Mouse (Mus musculus) embryonic facial prominence, embryonic 12.5 days (tissue): ENCODE results near the gene Pphln1. TPM values are rescaled to one million over a fixed set of nuclear protein-coding genes. Genes with fewer than 3 reads are reported as not detected.

Source experiments
- ATAC-seq: fragments of 200-750 bp; cut with Nextera tagmentation; 2 replicates; pipeline ENCODE4 v1.8.0; 2017; ENCODE audit not compliant: insufficient number of reproducible peaks, insufficient read depth, low FRiP score, low TSS enrichment
- H3K27ac ChIP-seq: fragments of 300-500 bp; sonication (generic); 2 replicates; pipeline ENCODE4 v1.5.1; 2016; ENCODE audit warnings: mild to moderate bottlenecking
- H3K27me3 ChIP-seq: fragments of 300-500 bp; sonication (generic); 2 replicates; pipeline ENCODE4 v1.6.1; 2016; ENCODE audit warnings: mild to moderate bottlenecking, moderate library complexity
- H3K36me3 ChIP-seq: fragments of 300-500 bp; sonication (generic); 2 replicates; pipeline ENCODE4 v1.6.1; 2016; ENCODE audit warnings: mild to moderate bottlenecking
- H3K4me1 ChIP-seq: fragments of 300-500 bp; sonication (generic); 2 replicates; pipeline ENCODE4 v1.6.1; 2016
- H3K4me2 ChIP-seq: fragments of 300-500 bp; sonication (generic); replicated peaks from 2 replicates; pipeline ENCODE4 v1.6.1; 2016; ENCODE audit warnings: mild to moderate bottlenecking, moderate library complexity
- H3K4me3 ChIP-seq: fragments of 300-500 bp; sonication (generic); 2 replicates; pipeline ENCODE4 v1.5.1; 2016; ENCODE audit warnings: mild to moderate bottlenecking
- H3K9ac ChIP-seq: fragments of 300-500 bp; sonication (generic); 2 replicates; pipeline ENCODE4 v1.6.1; 2016; ENCODE audit warnings: mild to moderate bottlenecking, moderate library complexity
- H3K9me3 ChIP-seq: fragments of 300-500 bp; sonication (generic); 2 replicates; pipeline ENCODE4 v1.6.1; 2016; ENCODE audit warnings: mild to moderate bottlenecking, moderate library complexity
- WGBS: fragments of 180-500 bp; shearing (Covaris S2); methylation state at CpG from one replicate; pipeline ENCODE4 v1.1.7; 2016; 5-methylcytosine and 5-hydroxymethylcytosine counted together
- polyA plus RNA-seq: library from polyadenylated mRNA; unstranded; fragments of >200 nt; fragmentation: Nextera tagmentation; extraction: Ambion mirVana; gene quantifications from 2 replicates; pipeline ENCODE4 v1.2.1, GENCODE M21; 2016

Gene Pphln1
- polyA plus RNA-seq, 1 experiment from 2014 or later, result 81.2 TPM

DNA sequence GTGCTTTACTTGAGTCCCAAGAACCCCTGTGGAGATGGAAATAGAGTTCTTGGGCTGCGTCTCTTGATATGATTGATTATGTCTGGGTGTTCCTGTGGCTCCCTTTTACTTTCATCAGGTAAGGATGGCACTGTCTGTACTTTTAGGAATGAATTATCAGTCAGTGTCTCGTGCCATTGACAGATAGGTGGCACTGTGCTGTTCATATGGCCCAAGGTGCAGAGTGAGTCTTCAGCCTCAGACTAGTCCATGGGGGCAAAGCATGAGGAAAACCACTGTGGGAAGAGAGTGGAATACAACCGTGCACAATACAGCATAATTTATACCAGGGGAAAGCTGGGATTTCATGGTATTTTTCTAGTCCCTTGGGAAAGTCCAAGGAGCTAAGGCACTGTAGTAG is 80.5 kb downstream of the Pphln1 start:
- Histone ChIP-seq H3K36me3 (no peaks in the 10 kb centered on the region), H3K27me3 (no peaks in the 10 kb centered on the region), H3K4me3 (no peak overlapping the region), H3K4me2 (no peak overlapping the region), H3K4me1 (0 out of 2 replicates have a peak, but pooled peaks cover 4% of the 10 kb centered on the region), H3K9ac (no peak overlapping the region), H3K9me3 (no peaks in the 10 kb centered on the region), H3K27ac (no peak overlapping the region)
- no peak for ATAC-seq
- WGBS, result 74% methylated on average over 3 of the region's 3 CpGs

DNA sequence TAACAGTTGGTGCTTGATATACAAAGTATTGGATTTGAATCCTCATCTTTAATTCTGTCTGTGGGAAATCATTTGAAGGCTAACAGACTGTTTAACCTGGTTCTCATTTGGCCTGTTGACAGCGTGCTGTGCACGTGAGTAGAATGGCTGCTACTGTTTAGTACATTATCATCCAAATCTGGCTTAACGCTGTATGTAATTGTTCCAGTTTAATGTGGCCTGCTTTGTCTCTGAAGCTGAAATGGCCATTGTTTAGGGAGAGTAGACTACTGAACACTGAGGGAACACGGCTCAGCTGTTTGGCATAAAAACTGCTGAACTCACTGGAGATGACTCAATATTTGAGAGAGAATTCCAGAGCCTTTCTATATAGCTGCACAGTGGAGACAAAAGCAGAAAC is 81.3 kb downstream of the Pphln1 start:
- Histone ChIP-seq H3K4me1 (0 out of 2 replicates have a peak, but pooled peaks cover 4% of the 10 kb centered on the region), H3K4me3 (no peak overlapping the region), H3K27ac (no peak overlapping the region), H3K4me2 (no peak overlapping the region), H3K27me3 (no peaks in the 10 kb centered on the region), H3K36me3 (no peaks in the 10 kb centered on the region), H3K9me3 (no peaks in the 10 kb centered on the region), H3K9ac (no peak overlapping the region)
- ATAC-seq, result no peak
- 61% methylated on average over 4 of the region's 4 CpGs for WGBS

DNA sequence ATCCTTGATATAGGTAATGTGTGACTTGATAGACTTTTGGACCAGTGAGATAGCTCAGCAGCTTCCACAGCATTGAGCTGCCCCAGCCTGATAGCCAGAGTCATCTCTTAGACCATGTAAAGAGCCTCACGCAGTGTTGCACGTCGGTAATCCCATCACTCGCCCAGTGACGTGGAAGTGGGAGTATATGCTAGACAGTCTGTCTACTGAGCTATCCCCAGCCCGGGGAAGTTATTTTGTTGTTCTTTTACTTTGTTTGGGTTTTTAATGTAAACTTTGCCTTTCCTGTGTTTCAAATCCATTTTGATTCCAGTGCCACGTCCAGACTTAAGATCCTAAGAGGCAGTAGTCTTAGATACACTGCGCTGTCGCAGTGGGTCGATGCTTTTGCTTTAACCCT is 83.0 kb downstream of the Pphln1 start:
- Histone ChIP-seq H3K9me3 (no peaks in the 10 kb centered on the region), H3K27me3 (no peaks in the 10 kb centered on the region), H3K27ac (no peak overlapping the region), H3K4me3 (no peak overlapping the region), H3K4me2 (no peak overlapping the region), H3K4me1 (peaks cover 4% of the 10 kb centered on the region; the same call in 1 of the 2 replicates), H3K36me3 (no peaks in the 10 kb centered on the region), H3K9ac (no peak overlapping the region)
- ATAC-seq, result no peak
- 88% methylated on average over 10 of the region's 10 CpGs for WGBS

DNA sequence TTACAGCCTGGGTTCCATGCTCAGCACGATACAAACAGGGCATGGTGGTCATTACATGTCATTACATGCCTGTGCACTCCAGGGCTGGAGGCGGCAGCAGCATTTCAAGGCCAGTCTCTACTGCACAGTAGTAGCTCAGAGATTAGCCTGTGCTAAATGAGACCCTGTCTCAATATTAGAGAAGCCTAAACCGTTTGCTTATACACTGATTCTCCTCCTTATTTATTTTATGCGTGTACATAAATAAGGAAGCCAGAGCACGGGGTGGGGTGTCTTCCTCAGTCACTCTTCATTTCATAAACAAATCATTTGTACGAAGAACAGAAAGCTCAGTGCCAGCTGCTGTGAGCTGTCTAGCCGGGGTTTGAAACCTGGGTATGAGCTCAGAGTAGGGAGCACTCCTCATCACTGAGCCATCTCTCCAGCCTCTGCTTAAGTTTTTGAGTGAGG is 86.1 kb downstream of the Pphln1 start:
- H3K36me3 ChIP-seq, result peaks cover 3% of the 10 kb centered on the region
- H3K9ac ChIP-seq, result no peak overlapping the region
- ATAC-seq, result no peak
- 75% methylated on average over 7 of the region's 7 CpGs for WGBS
- H3K4me2 ChIP-seq, result no peak overlapping the region
- H3K27ac ChIP-seq, result no peak overlapping the region
- no peaks in the 10 kb centered on the region for H3K9me3 ChIP-seq
- peaks cover 4% of the 10 kb centered on the region; the same call in 1 of the 2 replicates for H3K4me1 ChIP-seq
- H3K4me3 ChIP-seq, result no peak overlapping the region
- H3K27me3 ChIP-seq, result no peaks in the 10 kb centered on the region

DNA sequence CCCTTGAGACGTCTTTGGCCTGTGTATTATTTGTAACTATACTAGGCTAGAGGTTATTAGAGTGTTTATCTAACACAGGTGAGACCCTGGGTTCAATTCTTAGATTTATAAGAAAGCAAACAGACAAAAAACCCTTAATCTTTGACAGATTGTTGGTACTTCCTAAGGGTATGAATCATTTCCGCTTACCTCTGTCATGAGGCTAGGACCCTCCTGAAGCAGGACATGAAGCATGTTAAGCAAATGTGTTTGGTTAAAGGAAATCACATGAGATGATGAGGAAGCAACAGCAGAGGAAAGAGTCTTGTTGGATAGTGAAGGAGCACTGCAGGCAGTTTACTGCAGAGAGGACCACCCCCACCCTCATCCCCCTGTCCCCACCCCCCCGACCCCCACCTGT is 87.1 kb downstream of the Pphln1 start:
- no peak overlapping the region for H3K4me2 ChIP-seq
- H3K9me3 ChIP-seq, result no peaks in the 10 kb centered on the region
- no peak overlapping the region for H3K27ac ChIP-seq
- H3K36me3 ChIP-seq, result peaks cover 3% of the 10 kb centered on the region
- 77% methylated on average over 3 of the region's 3 CpGs for WGBS
- H3K4me3 ChIP-seq, result no peak overlapping the region
- ATAC-seq, result no peak
- no peaks in the 10 kb centered on the region for H3K27me3 ChIP-seq
- no peak overlapping the region for H3K9ac ChIP-seq
- peaks cover 4% of the 10 kb centered on the region; the same call in 1 of the 2 replicates for H3K4me1 ChIP-seq

DNA sequence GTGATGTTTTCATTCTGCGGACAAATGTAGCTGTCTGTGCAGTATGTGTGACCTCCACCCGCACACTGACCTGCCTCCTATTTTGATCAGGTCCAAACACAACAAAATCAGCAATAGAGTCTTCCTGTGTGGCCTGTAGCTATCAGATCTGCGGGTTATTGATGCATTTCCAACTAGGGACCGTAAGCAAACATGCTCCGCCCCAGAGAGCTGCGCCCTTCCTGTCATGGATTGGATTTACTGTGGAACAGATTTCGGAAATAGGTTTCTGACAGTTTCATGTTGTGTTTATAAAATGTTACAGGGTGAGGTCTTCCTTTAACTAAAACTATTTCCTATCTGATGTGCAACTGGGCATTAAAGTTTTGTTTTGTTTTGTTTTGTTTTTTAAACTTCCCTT is 87.9 kb downstream of the Pphln1 start:
- H3K9ac ChIP-seq, result no peak overlapping the region
- 75% methylated on average over 7 of the region's 7 CpGs for WGBS
- no peak for ATAC-seq

DNA sequence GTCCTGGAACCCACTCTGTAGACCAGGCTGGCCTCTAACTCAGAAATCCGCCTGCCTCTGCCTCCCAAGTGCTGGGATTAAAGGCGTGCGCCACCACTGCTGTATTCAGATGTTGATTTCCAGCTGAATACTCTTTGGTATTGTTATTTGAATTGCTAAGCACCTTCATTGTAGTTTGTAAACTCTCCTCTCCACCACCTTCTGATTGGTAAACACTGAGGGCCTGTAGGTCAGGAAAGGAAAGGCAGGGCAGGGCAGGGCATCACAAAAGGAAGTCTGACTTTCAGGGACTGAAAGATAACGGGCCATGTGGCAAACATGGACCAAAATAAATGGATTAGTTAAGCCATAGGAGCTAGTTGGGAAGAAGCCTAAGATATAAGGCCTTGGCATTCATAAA is 91.4 kb downstream of the Pphln1 start:
- H3K36me3 ChIP-seq, result peaks cover 7% of the 10 kb centered on the region
- H3K27me3 ChIP-seq, result no peaks in the 10 kb centered on the region
- WGBS, result 88% methylated on average over 4 of the region's 4 CpGs
- no peak overlapping the region for H3K9ac ChIP-seq
- no peak for ATAC-seq
- peaks cover 4% of the 10 kb centered on the region; the same call in 1 of the 2 replicates for H3K4me1 ChIP-seq
- H3K4me3 ChIP-seq, result no peak overlapping the region
- H3K4me2 ChIP-seq, result no peak overlapping the region
- no peak overlapping the region for H3K27ac ChIP-seq
- H3K9me3 ChIP-seq, result no peaks in the 10 kb centered on the region

More for the DNA sequence above, 87.9 kb downstream of the Pphln1 start:
- Histone ChIP-seq H3K36me3 (peaks cover 3% of the 10 kb centered on the region), H3K4me1 (peaks cover 4% of the 10 kb centered on the region; the same call in 1 of the 2 replicates), H3K27ac (no peak overlapping the region), H3K9me3 (no peaks in the 10 kb centered on the region), H3K4me2 (no peak overlapping the region), H3K4me3 (no peak overlapping the region), H3K27me3 (no peaks in the 10 kb centered on the region)

DNA sequence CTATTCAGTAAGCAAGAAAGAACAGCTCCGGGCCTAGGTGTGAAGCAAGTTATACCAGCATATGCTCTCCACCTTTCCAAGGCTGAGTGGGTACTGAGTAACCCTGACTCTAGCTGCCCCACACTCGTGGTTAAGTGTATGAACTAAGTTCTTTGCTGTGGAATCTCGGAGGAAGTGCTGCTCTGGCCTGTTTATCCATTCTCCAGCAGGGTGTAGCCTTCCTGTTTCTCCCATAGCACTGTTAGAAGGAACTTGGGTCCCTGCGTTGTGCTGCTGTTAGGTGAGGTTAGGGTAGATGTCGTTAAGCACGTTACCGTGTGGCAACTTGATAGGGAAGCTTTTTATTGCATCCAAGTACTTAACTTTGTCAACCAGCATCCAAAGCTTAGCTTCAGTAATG is 96.5 kb downstream of the Pphln1 start:
- no peaks in the 10 kb centered on the region for H3K9me3 ChIP-seq
- 82% methylated on average over 7 of the region's 7 CpGs for WGBS

DNA sequence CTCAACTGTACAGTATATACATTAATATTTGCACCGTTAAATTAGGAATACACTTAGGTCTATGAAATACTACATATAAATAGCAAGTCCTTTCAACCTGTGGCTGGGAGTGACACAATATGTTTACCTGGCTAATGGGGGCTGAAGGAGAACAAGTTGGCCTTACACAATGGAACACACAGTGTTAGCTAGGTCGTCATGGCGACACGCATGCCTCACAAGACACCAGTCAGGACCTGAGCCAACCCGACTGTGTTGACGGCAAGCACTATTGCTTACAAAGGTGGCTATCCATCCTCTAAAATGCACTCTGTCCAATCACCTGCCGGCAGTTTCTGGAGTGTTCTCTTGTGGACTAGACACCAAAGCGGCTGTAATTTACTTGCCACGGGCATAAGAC is 101.7 kb downstream of the Pphln1 start:
- no peak for ATAC-seq
- no peak overlapping the region for H3K27ac ChIP-seq
- H3K27me3 ChIP-seq, result no peaks in the 10 kb centered on the region
- no peaks in the 10 kb centered on the region for H3K4me1 ChIP-seq
- peaks cover 73% of the 10 kb centered on the region for H3K36me3 ChIP-seq
- no peaks in the 10 kb centered on the region for H3K9me3 ChIP-seq
- H3K4me3 ChIP-seq, result no peak overlapping the region
- no peak overlapping the region for H3K4me2 ChIP-seq
- WGBS, result 88% methylated on average over 9 of the region's 9 CpGs
- H3K9ac ChIP-seq, result no peak overlapping the region

More for the DNA sequence above, 96.5 kb downstream of the Pphln1 start:
- Histone ChIP-seq H3K9ac (no peak overlapping the region), H3K27me3 (no peaks in the 10 kb centered on the region), H3K4me1 (no peaks in the 10 kb centered on the region), H3K36me3 (peaks cover 28% of the 10 kb centered on the region), H3K27ac (no peak overlapping the region), H3K4me2 (no peak overlapping the region), H3K4me3 (no peak overlapping the region)
- no peak for ATAC-seq

DNA sequence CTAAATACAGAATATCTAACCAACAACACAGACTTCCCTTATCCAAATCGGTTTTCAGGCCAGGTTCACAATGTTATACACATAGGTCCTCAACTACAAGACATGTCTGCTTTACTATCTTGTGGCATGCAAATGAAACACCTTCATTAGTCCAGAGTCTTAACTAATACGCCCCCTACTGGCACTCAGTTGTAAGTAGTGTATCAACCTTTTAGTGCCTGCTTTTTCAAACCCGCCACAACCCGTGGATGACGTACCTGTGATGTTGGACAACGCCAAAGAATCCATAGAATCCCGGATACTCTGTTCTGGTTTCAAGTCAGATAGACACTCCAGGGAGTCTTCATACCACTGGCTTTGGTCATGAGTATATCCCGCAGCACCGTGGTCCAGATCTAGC is 104.6 kb downstream of the Pphln1 start:
- no peaks in the 10 kb centered on the region for H3K27me3 ChIP-seq
- H3K4me3 ChIP-seq, result no peak overlapping the region
- no peak overlapping the region for H3K9ac ChIP-seq
- ATAC-seq, result no peak
- H3K27ac ChIP-seq, result no peak overlapping the region
- H3K4me2 ChIP-seq, result no peak overlapping the region
- 91% methylated on average over 9 of the region's 9 CpGs for WGBS
- H3K36me3 ChIP-seq, result peaks cover 91% of the 10 kb centered on the region
- no peaks in the 10 kb centered on the region for H3K4me1 ChIP-seq
- H3K9me3 ChIP-seq, result no peaks in the 10 kb centered on the region

DNA sequence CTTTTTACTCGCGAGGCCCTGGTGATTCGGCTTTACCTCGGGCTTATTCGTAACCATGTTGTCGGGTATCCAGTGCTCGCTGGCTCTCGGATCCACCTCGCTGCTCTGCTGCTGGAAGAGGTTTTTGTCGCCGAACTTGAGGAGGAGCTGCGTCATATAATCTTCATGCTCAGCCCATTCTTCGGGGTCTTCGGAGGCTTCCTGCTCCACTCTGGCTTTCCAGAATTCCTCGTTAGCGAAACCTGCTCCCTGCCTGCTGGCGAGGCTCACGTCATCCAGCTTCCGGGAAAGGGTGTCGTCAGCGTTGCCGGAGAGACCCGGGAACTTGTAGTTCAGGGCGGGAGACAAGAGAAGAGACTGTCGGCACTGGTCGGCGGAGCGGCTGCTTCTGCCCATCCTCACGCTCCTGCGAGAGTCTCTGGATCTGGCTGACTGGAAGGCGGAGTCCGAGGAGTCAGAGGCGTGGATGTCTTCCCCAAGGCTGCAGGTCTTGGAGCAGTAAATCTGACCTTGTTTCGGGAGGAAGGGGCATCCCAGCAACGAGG is 105.1 kb downstream of the Pphln1 start:
- no peak for ATAC-seq
- no peaks in the 10 kb centered on the region for H3K9me3 ChIP-seq
- peaks cover 93% of the 10 kb centered on the region for H3K36me3 ChIP-seq
- no peak overlapping the region for H3K9ac ChIP-seq
- H3K4me2 ChIP-seq, result no peak overlapping the region
- no peaks in the 10 kb centered on the region for H3K4me1 ChIP-seq
- no peaks in the 10 kb centered on the region for H3K27me3 ChIP-seq
- no peak overlapping the region for H3K4me3 ChIP-seq
- WGBS, result 95% methylated on average over 35 of the region's 35 CpGs
- no peak overlapping the region for H3K27ac ChIP-seq

DNA sequence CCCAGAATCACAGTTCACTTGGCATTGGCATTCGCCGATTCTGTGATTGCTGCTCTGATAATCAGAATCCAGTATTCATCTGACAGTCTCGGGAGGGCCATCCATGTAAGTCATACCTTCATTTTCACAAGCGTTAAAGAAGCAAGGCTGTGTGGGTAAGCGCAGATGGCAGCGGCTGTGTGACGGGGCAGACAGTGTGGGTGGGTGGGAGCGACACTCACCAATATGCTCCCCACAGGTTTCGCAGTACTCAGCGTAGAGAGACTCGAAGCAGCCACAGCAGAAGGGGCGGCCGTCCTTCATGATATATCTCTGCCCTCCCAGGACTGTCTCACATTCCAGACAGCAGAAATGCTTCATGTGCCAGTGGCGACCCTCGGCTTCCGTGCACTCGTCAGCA is 106.7 kb downstream of the Pphln1 start:
- no peak for ATAC-seq
- H3K36me3 ChIP-seq, result peaks cover 88% of the 10 kb centered on the region
- H3K4me1 ChIP-seq, result no peaks in the 10 kb centered on the region
- WGBS, result 95% methylated on average over 17 of the region's 17 CpGs
- H3K4me2 ChIP-seq, result no peak overlapping the region
- H3K9me3 ChIP-seq, result no peaks in the 10 kb centered on the region
- H3K4me3 ChIP-seq, result no peak overlapping the region
- no peak overlapping the region for H3K27ac ChIP-seq
- H3K27me3 ChIP-seq, result no peaks in the 10 kb centered on the region
- H3K9ac ChIP-seq, result no peak overlapping the region
